Mouse (Mus musculus) liver, embryonic 15.5 days (tissue): ENCODE measurements around the gene Vat1l. TPM values are rescaled to one million over a fixed set of nuclear protein-coding genes. Genes with fewer than 3 reads are reported as not detected.

Experiments
- ATAC-seq: fragments of 200-750 bp; cut with Nextera tagmentation; 2 replicates; pipeline ENCODE4 v1.8.0; 2017; ENCODE audit warnings: moderate number of reproducible peaks, mild to moderate bottlenecking, moderate library complexity; ENCODE audit not compliant: insufficient read depth
- H3K27ac ChIP-seq: fragments of 300-500 bp; sonication (generic); replicated peaks from 2 replicates; pipeline ENCODE4 v1.5.1; 2015; ENCODE audit warnings: mild to moderate bottlenecking, inconsistent platforms
- H3K27me3 ChIP-seq: fragments of 300-500 bp; sonication (generic); 2 replicates; pipeline ENCODE4 v1.6.1; 2015; ENCODE audit warnings: mild to moderate bottlenecking, inconsistent platforms
- H3K36me3 ChIP-seq: fragments of 300-500 bp; sonication (generic); replicated peaks from 2 replicates; pipeline ENCODE4 v1.6.1; 2015; ENCODE audit warnings: moderate library complexity, mild to moderate bottlenecking, inconsistent platforms
- H3K4me1 ChIP-seq: fragments of 300-500 bp; sonication (generic); replicated peaks from 2 replicates; pipeline ENCODE4 v1.6.1; 2015; ENCODE audit warnings: inconsistent platforms
- H3K4me2 ChIP-seq: fragments of 300-500 bp; sonication (generic); 2 replicates; pipeline ENCODE4 v1.6.1; 2015; ENCODE audit warnings: moderate library complexity, mild to moderate bottlenecking, inconsistent platforms
- H3K4me3 ChIP-seq: fragments of 300-500 bp; sonication (generic); replicated peaks from 2 replicates; pipeline ENCODE4 v1.5.1; 2015; ENCODE audit warnings: mild to moderate bottlenecking, inconsistent platforms
- H3K9ac ChIP-seq: fragments of 300-500 bp; sonication (generic); 2 replicates; pipeline ENCODE4 v1.6.1; 2015; ENCODE audit warnings: moderate library complexity, mild to moderate bottlenecking, inconsistent platforms
- H3K9me3 ChIP-seq: fragments of 300-500 bp; sonication (generic); replicated peaks from 2 replicates; pipeline ENCODE4 v1.6.1; 2016; ENCODE audit warnings: inconsistent platforms
- WGBS: fragments of 180-500 bp; shearing (Covaris S2); methylation state at CpG from one replicate; pipeline ENCODE4 v1.1.7; 2015; ENCODE audit warnings: mixed read lengths; ENCODE audit not compliant: insufficient replicate concordance; 5-methylcytosine and 5-hydroxymethylcytosine counted together
- polyA plus RNA-seq: library from polyadenylated mRNA; unstranded; fragments of >200 nt; fragmentation: Nextera tagmentation; extraction: Ambion mirVana; gene quantifications from 2 replicates; pipeline ENCODE4 v1.2.1, GENCODE M21; 2015

Gene Vat1l
- polyA plus RNA-seq = 0.02 TPM in 1 of 2 replicates, not detected in the other

DNA sequence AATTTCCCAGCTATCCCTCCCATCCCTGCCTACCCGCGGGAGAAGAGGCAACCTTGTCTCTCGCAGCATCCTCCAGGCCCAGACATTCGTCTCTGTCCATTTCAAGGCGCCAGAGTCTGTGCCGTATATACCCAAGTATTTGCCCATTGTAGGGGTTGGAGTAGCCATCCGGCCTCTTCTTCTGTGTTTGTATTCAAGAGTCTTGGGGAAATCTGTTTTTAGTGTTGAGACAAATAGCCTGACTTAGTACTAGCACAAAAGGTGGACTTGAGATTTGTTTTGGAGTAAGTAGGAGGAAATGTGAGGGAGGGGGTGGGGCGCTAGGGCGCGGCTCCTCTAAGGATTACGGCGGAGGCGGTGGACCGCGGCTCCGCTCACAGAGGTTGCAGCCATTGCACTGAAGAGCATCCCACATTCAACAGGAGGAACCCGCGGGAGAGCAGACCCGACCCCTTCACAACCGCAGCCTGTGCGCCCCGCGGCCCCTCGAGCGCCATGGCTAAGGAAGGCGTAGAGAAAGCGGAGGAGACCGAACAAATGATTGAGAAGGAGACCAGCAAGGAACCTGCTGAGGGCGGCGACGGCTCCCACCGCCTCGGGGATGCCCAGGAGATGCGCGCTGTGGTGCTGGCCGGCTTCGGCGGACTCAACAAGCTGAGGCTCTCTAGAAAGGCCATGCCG, at the start of gene Vat1l:
Vat1l (plus strand) TSS at position 392 of the 681 bp plus-strand sequence.
- H3K36me3 ChIP-seq = no peaks in the 10 kb centered on the region
- no peak for ATAC-seq
- H3K9me3 ChIP-seq = no peaks in the 10 kb centered on the region
- peaks cover 36% of the 10 kb centered on the region for H3K27me3 ChIP-seq
- H3K9ac ChIP-seq = no peak within 1 kb of the TSS
- H3K4me3 ChIP-seq = no peak within 1 kb of the TSS
- no peak within 1 kb of the TSS for H3K27ac ChIP-seq
- peak within 1 kb of the TSS; percentile 41 for H3K4me2 ChIP-seq
- no peaks in the 10 kb centered on the region for H3K4me1 ChIP-seq
- under 1% methylated on average over 39 of the region's 39 CpGs for WGBS

DNA sequence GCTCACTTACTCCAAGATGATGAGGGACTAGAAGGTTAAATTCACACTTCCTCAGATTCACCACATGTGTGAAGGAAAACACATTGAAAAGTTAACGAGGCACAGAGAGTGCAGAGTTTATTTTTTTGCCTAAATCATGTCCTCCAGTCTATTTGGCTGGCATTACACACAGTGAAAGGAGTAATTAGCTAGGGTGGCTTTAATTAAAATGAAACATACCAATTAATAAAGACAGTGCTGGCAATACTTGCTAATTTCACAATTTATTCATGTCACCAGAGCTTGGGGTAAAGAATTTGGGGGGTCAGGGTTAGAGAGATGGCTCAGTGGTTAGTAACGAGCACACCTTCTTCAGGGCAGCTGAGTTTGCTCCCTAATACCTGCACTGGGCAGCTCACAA, 46.8 kb upstream of the Vat1l start:
- no peaks in the 10 kb centered on the region for H3K4me1 ChIP-seq
- H3K9me3 ChIP-seq = no peaks in the 10 kb centered on the region
- no peaks in the 10 kb centered on the region for H3K27me3 ChIP-seq
- H3K27ac ChIP-seq = no peak overlapping the region
- H3K36me3 ChIP-seq = no peaks in the 10 kb centered on the region
- WGBS = 42% methylated on average over 2 of the region's 2 CpGs
- no peak for ATAC-seq
- H3K9ac ChIP-seq = no peak overlapping the region
- no peak overlapping the region for H3K4me2 ChIP-seq
- H3K4me3 ChIP-seq = no peak overlapping the region

DNA sequence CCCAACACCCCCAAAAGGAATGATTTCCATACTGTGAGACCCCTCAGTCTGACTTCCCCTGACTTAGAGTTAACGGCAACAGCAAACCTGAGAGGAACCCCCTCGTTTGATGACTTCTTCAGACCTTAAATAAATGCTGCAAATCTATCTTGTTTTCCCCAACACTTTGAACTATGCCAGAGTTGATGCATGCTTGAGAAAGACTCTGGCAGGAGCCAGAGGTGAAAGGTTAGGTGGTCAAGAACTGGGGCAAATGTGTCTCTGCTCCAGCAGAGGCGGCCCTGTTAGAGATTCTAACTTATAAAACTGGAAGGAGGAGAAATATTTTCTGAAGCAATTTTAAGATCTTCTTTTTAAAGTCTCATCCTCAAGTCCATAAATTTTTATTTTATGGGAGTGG, 45.7 kb upstream of the Vat1l start:
- Histone ChIP-seq H3K4me3 (no peak overlapping the region), H3K36me3 (no peaks in the 10 kb centered on the region), H3K9ac (no peak overlapping the region), H3K27me3 (no peaks in the 10 kb centered on the region), H3K27ac (no peak overlapping the region), H3K4me1 (no peaks in the 10 kb centered on the region), H3K4me2 (no peak overlapping the region), H3K9me3 (no peaks in the 10 kb centered on the region)
- WGBS = 65% methylated on average over 3 of the region's 3 CpGs
- ATAC-seq = no peak

DNA sequence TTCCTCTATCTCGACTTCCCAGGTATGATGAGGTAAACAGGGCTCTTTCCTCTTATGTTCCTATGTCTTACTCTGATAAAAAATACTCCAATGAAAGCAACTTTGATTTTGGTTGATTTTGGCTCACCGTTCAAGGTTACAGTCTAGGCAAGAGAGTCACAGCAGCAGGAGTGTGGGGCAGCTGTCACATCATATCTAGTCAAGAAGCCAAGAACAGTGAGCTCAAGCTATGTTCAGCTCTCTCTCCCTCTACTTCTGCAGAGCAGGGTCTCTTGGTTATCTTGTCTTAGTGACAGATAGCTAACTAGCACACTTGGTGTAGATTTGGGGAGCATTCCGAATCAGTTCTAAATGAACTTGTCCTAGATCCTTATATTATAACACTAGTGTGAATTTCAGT, 41.5 kb upstream of the Vat1l start:
- Histone ChIP-seq H3K27ac (no peak overlapping the region), H3K9ac (no peak overlapping the region), H3K4me2 (no peak overlapping the region), H3K36me3 (no peaks in the 10 kb centered on the region), H3K9me3 (no peaks in the 10 kb centered on the region), H3K4me3 (no peak overlapping the region), H3K4me1 (no peaks in the 10 kb centered on the region), H3K27me3 (no peaks in the 10 kb centered on the region)
- ATAC-seq = no peak
- 61% methylated on average over 3 of the region's 3 CpGs for WGBS

DNA sequence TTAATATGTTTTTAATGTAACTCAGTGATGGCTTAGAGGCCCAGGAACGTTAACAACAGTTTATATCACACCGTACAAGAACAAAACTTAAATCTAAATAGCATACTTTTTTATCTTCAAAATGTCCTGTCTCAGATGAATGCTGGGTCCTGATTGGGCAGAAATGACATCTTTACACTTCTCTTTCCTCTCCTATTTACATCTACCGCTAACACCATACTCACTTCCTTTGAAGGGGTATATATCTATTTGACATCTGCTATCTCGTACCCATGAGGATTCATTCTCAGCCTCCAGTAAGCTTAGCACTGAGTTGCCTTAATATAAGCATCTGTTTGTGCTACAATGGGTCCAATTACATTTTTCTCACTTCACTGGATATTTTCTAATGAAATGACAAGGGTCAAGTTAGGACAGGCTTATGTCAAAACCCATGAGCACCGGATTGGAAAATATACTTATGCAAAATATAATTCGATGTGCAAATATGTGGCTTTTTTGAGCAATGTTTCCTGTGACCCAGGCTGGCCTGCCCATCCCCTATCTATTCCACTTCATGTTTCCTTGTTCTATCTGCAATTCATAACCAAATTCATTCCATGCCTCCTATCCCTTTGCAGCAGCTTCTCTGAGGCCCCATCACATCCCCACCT, 40.8 kb upstream of the Vat1l start:
- Histone ChIP-seq H3K9me3 (no peaks in the 10 kb centered on the region), H3K4me1 (no peaks in the 10 kb centered on the region), H3K27me3 (no peaks in the 10 kb centered on the region), H3K4me3 (no peak overlapping the region), H3K4me2 (no peak overlapping the region), H3K27ac (no peak overlapping the region), H3K36me3 (no peaks in the 10 kb centered on the region), H3K9ac (no peak overlapping the region)
- 59% methylated on average over 6 of the region's 6 CpGs for WGBS
- ATAC-seq = no peak

DNA sequence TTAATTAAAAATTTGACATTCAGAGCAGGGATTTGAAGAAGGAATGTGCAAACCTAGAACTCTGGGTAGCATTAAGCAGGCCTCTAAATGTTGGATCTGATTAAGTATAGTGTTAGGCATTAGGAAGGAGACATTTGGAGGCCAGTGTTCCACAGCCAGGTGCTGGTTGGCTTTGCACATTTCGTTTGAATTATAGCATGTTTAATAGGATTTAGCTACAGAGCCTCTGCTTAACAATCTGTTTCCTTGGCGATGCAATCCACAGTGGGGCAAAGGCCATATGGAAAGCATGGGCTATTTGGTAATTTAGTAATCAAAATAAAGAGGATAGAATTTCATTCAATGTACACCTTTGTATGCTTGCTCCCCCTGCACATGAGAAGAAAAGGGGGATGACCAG, 39.7 kb upstream of the Vat1l start:
- Histone ChIP-seq H3K9me3 (no peaks in the 10 kb centered on the region), H3K36me3 (no peaks in the 10 kb centered on the region), H3K4me2 (no peak overlapping the region), H3K27me3 (no peaks in the 10 kb centered on the region), H3K4me1 (no peaks in the 10 kb centered on the region), H3K27ac (no peak overlapping the region), H3K4me3 (no peak overlapping the region), H3K9ac (no peak overlapping the region)
- no peak for ATAC-seq
- 48% methylated on average over 2 of the region's 2 CpGs for WGBS

GRCm38 (mm10) chr8:114176721-114177120, 28.7 kb upstream of the Vat1l start:
- WGBS = 43% methylated on average over 3 of the region's 3 CpGs
- Histone ChIP-seq H3K4me3 (no peak overlapping the region), H3K36me3 (no peaks in the 10 kb centered on the region), H3K9me3 (no peaks in the 10 kb centered on the region), H3K27ac (no peak overlapping the region), H3K4me1 (no peaks in the 10 kb centered on the region), H3K4me2 (no peak overlapping the region), H3K9ac (no peak overlapping the region), H3K27me3 (no peaks in the 10 kb centered on the region)
- ATAC-seq = no peak

DNA sequence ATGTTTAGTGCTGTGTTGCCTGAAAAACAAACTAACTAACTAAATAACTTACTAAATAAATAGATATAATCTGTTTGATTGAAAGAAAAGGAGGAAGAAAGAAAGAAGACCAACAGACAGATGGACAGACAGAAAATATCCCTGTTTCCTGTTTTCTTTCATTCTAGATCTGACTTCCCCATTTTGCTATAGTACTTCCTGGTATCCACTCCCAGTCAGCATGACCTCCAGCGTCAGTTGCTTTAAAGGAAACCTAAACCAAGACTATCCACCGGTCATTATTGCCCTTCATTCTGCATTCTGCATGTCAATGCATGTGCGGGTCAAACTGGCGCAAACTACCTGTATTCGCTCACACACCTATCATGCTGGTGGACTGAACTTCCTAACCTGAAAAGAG, 12.1 kb upstream of the Vat1l start:
- H3K4me3 ChIP-seq = no peak overlapping the region
- H3K4me2 ChIP-seq = no peak overlapping the region
- 46% methylated on average over 5 of the region's 5 CpGs for WGBS
- no peaks in the 10 kb centered on the region for H3K36me3 ChIP-seq
- no peaks in the 10 kb centered on the region for H3K27me3 ChIP-seq
- no peaks in the 10 kb centered on the region for H3K4me1 ChIP-seq
- no peak for ATAC-seq
- H3K27ac ChIP-seq = no peak overlapping the region
- H3K9ac ChIP-seq = no peak overlapping the region
- no peaks in the 10 kb centered on the region for H3K9me3 ChIP-seq

DNA sequence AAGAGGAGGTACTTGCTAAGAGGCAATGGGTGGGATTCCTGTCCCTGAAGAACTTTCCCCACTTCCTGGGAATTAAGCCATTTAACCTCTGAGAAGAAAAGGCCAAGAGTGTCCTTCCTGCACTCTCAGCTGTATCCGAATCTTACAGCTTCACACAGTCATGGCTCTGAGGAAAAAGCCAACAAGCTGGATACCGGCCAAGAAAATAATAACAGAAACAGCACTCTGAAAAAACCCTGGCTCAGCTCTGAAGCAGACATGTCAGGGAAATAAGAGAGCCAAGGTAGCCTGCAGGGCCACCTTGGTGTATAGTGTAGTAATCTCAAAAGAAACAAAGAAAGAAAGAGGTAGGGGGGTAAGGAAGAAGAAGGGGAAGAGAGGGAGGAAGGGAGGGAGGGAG, 6.4 kb upstream of the Vat1l start:
- H3K36me3 ChIP-seq = no peaks in the 10 kb centered on the region

GRCm38 (mm10) chr8:114206421-114206983, 1.1 kb downstream of the Vat1l start:
- H3K4me1 ChIP-seq = no peaks in the 10 kb centered on the region
- no peak overlapping the region for H3K27ac ChIP-seq
- no peaks in the 10 kb centered on the region for H3K36me3 ChIP-seq
- no peaks in the 10 kb centered on the region for H3K9me3 ChIP-seq
- no peak overlapping the region for H3K4me3 ChIP-seq
- H3K27me3 ChIP-seq = peaks cover 36% of the 10 kb centered on the region
- no peak for ATAC-seq
- 8% methylated on average over 8 of the region's 8 CpGs for WGBS
- no peak overlapping the region for H3K9ac ChIP-seq
- no peak overlapping the region for H3K4me2 ChIP-seq

More for the DNA sequence above, 6.4 kb upstream of the Vat1l start:
- no peak overlapping the region for H3K4me2 ChIP-seq
- no peaks in the 10 kb centered on the region for H3K9me3 ChIP-seq
- no peak overlapping the region for H3K27ac ChIP-seq
- H3K27me3 ChIP-seq = peaks cover 8% of the 10 kb centered on the region
- H3K4me1 ChIP-seq = no peaks in the 10 kb centered on the region
- no peak overlapping the region for H3K9ac ChIP-seq
- ATAC-seq = no peak
- no peak overlapping the region for H3K4me3 ChIP-seq
- WGBS = 45% methylated on average over 2 of the region's 2 CpGs

DNA sequence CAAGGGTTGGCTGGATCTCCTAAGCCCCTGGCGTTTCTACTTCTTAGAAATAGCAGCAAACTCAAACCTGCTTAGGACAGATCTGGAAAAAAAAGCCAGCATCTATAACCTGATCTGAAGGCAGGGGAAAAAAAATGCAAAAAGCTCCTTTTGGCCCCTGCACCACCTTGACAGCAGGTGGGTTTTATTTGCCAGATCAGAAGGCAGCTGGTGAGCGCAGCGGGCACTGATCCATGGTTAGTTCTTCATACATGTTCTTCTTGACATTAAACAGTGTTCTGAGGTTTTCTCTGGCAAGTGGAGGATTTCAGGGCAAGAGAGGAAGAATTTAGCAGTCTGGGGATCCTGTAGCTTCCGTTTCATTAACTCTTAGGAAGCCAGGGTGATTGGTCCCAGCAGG, 1.6 kb downstream of the Vat1l start:
- Histone ChIP-seq H3K4me3 (no peak overlapping the region), H3K9ac (no peak overlapping the region), H3K9me3 (no peaks in the 10 kb centered on the region), H3K36me3 (no peaks in the 10 kb centered on the region), H3K4me2 (no peak overlapping the region), H3K27me3 (peaks cover 36% of the 10 kb centered on the region), H3K27ac (no peak overlapping the region), H3K4me1 (no peaks in the 10 kb centered on the region)
- 35% methylated on average over 4 of the region's 4 CpGs for WGBS
- no peak for ATAC-seq
